25 mouse cellular contexts compared by ENCODE assay signal in genomic region chr14:75809931-75810330, GRCm38 (mm10). TPM values are rescaled to one million over a fixed set of nuclear protein-coding genes. Genes with fewer than 3 reads are reported as not detected.
A peak's percentile ranks its signal among the peaks of the same experiment; 100 is the strongest.
DNase-seq lines count a peak whose midpoint lies in the region; ATAC-seq and TF ChIP-seq lines count a peak whose summit lies in the region.
"Had no signal": no experiment of that assay in that cellular context is flagged by ENCODE, and none has a peak within 500 bp of the region (broad histone marks: within the 10 kb centered on the region; RNA-seq: fewer than 3 reads in every experiment).

No protein-coding gene starts in this region.

- ATAC-seq in kidney, embryonic 16.5 days (ENCODE audit: low FRiP score, low TSS enrichment) = no peak
- ATAC-seq in midbrain, embryonic 11.5 days (ENCODE audit: low FRiP score) = no peak
- ATAC-seq in midbrain, embryonic 13.5 days = no peak
- ATAC-seq: forebrain, embryonic 14.5 days; forebrain, postnatal 0 days; Patski had no signal

- H3K27ac ChIP-seq in gastrocnemius, adult 2 months = peak overlapping the region; percentile 46; the same call in 1 of the 2 replicates
- no peak overlapping the region for H3K27ac ChIP-seq in kidney, embryonic 16.5 days (ENCODE audit: low read length)
- H3K27ac ChIP-seq in midbrain, embryonic 11.5 days (ENCODE audit: low read depth, low read length) = no peak overlapping the region
- no peak overlapping the region for H3K27ac ChIP-seq in midbrain, embryonic 13.5 days
- H3K27ac ChIP-seq: embryonic facial prominence, embryonic 12.5 days; embryonic facial prominence, embryonic 15.5 days; heart, adult 2 months; heart, embryonic 10.5 days; heart, embryonic 13.5 days; hindbrain, embryonic 12.5 days; hindbrain, embryonic 15.5 days had no signal

- H3K27me3 ChIP-seq in kidney, embryonic 16.5 days (ENCODE audit: insufficient read depth, low read length) = no peaks in the 10 kb centered on the region
- no peaks in the 10 kb centered on the region for H3K27me3 ChIP-seq in midbrain, embryonic 11.5 days (ENCODE audit: control insufficient read depth, insufficient read depth, low read length)
- no peaks in the 10 kb centered on the region for H3K27me3 ChIP-seq in midbrain, embryonic 13.5 days
- H3K27me3 ChIP-seq: embryonic facial prominence, embryonic 12.5 days; embryonic facial prominence, embryonic 15.5 days; heart, embryonic 13.5 days; hindbrain, embryonic 12.5 days; hindbrain, embryonic 15.5 days; Patski had no signal

- H3K4me2 ChIP-seq in kidney, embryonic 16.5 days (replicated peaks; ENCODE audit: low read depth, low read length) = no peak overlapping the region
- H3K4me2 ChIP-seq in midbrain, embryonic 11.5 days = no peak overlapping the region
- H3K4me2 ChIP-seq in midbrain, embryonic 13.5 days (replicated peaks) = no peak overlapping the region
- H3K4me2 ChIP-seq: embryonic facial prominence, embryonic 12.5 days; embryonic facial prominence, embryonic 15.5 days; heart, embryonic 13.5 days; hindbrain, embryonic 12.5 days; hindbrain, embryonic 15.5 days had no signal

- no peaks in the 10 kb centered on the region for H3K36me3 ChIP-seq in kidney, embryonic 16.5 days (ENCODE audit: insufficient read depth, low read length)
- no peaks in the 10 kb centered on the region for H3K36me3 ChIP-seq in midbrain, embryonic 11.5 days (ENCODE audit: control insufficient read depth, insufficient read depth, low read length)
- no peaks in the 10 kb centered on the region for H3K36me3 ChIP-seq in midbrain, embryonic 13.5 days
- H3K36me3 ChIP-seq: embryonic facial prominence, embryonic 12.5 days; embryonic facial prominence, embryonic 15.5 days; G1E; heart, embryonic 10.5 days; heart, embryonic 13.5 days; hindbrain, embryonic 12.5 days; hindbrain, embryonic 15.5 days had no signal

- no peak for DNase-seq in gastrocnemius, adult 2 months
- no peak for DNase-seq in gastrocnemius, postnatal 10 days
- peak; percentile 61 for DNase-seq in kidney, adult 9 months
- peak; percentile 19 for DNase-seq in midbrain, embryonic 11.5 days (ENCODE audit: low spot score, missing footprints)
- DNase-seq: adrenal gland, adult 2 months; adrenal gland, postnatal 14 days; cerebellum, adult 11 months; cerebellum, adult 2 months; cerebellum, adult 9-11 months; cerebellum, postnatal 25 days; forebrain, postnatal 0 days; gastrocnemius, postnatal 36 days; heart, adult 2 months; heart, postnatal 14 days had no signal

- TF ChIP-seq CTCF in gastrocnemius, adult 2 months (IDR thresholded peaks at IDR 0.05) = no peak

- H3K9ac ChIP-seq in kidney, embryonic 16.5 days (replicated peaks; ENCODE audit: low read length) = no peak overlapping the region
- H3K9ac ChIP-seq in midbrain, embryonic 11.5 days (ENCODE audit: low read length) = no peak overlapping the region
- H3K9ac ChIP-seq in midbrain, embryonic 13.5 days (replicated peaks) = no peak overlapping the region
- H3K9ac ChIP-seq: embryonic facial prominence, embryonic 12.5 days; embryonic facial prominence, embryonic 15.5 days; forebrain, postnatal 0 days; heart, embryonic 13.5 days; hindbrain, embryonic 12.5 days; hindbrain, embryonic 15.5 days had no signal

- no peaks in the 10 kb centered on the region for H3K9me3 ChIP-seq in kidney, embryonic 16.5 days (ENCODE audit: low read length)
- no peaks in the 10 kb centered on the region for H3K9me3 ChIP-seq in midbrain, embryonic 11.5 days (ENCODE audit: control insufficient read depth, low read length)
- H3K9me3 ChIP-seq in midbrain, embryonic 13.5 days = no peaks in the 10 kb centered on the region
- H3K9me3 ChIP-seq: embryonic facial prominence, embryonic 12.5 days; embryonic facial prominence, embryonic 15.5 days; G1E; heart, embryonic 10.5 days; heart, embryonic 13.5 days; hindbrain, embryonic 12.5 days; hindbrain, embryonic 15.5 days had no signal

- WGBS in kidney, embryonic 16.5 days = 74% methylated on average over 6 of the region's 6 CpGs
- 86% methylated on average over 6 of the region's 6 CpGs for WGBS in midbrain, embryonic 11.5 days
- WGBS in midbrain, embryonic 13.5 days = 88% methylated on average over 6 of the region's 6 CpGs

- intact Hi-C loops in gastrocnemius, adult 2 months (cut with DNase I) = loop anchor here (1.0 kb wide), 1 partner anchor 18 kb away; no protein-coding TSS in a partner anchor

- H3K4me3 ChIP-seq in gastrocnemius, adult 2 months = no peak overlapping the region
- no peak overlapping the region for H3K4me3 ChIP-seq in kidney, embryonic 16.5 days (ENCODE audit: low read length)
- no peak overlapping the region for H3K4me3 ChIP-seq in midbrain, embryonic 11.5 days (ENCODE audit: low read depth, low read length)
- H3K4me3 ChIP-seq in midbrain, embryonic 13.5 days (replicated peaks) = no peak overlapping the region
- H3K4me3 ChIP-seq: embryonic facial prominence, embryonic 12.5 days; embryonic facial prominence, embryonic 15.5 days; heart, adult 2 months; heart, embryonic 10.5 days; heart, embryonic 13.5 days; hindbrain, embryonic 12.5 days; hindbrain, embryonic 15.5 days had no signal

- no peaks in the 10 kb centered on the region for H3K4me1 ChIP-seq in kidney, embryonic 16.5 days (ENCODE audit: insufficient read depth, low read length)
- no peaks in the 10 kb centered on the region for H3K4me1 ChIP-seq in midbrain, embryonic 11.5 days (ENCODE audit: control insufficient read depth, insufficient read depth, low read length)
- no peaks in the 10 kb centered on the region for H3K4me1 ChIP-seq in midbrain, embryonic 13.5 days (replicated peaks)
- H3K4me1 ChIP-seq: embryonic facial prominence, embryonic 12.5 days; embryonic facial prominence, embryonic 15.5 days; hindbrain, embryonic 12.5 days; hindbrain, embryonic 15.5 days had no signal

RNA-seq across cellular contexts. Expression of gene Slc25a30, which starts 23.1 kb away (rescaled TPM):
- 10 to 100 TPM in 1 of 2 experiments, 1 to 10 TPM in 1; 6.6 to 10.5 TPM for total RNA-seq in gastrocnemius, adult 2 months (2021)
- 1 to 10 TPM; 6.3 to 9.8 TPM for total RNA-seq in gastrocnemius, postnatal 10 days (2021)
- 13.0 and 13.1 TPM in 2 replicates for polyA plus RNA-seq in kidney, embryonic 16.5 days (2015; fragmentation: Nextera tagmentation; extraction: Ambion mirVana)
- 7.0 and 8.8 TPM in 2 replicates for polyA plus RNA-seq in midbrain, embryonic 11.5 days (2014; fragmentation: Nextera tagmentation; extraction: Ambion mirVana)
- 9.4 and 11.8 TPM in 2 replicates for polyA plus RNA-seq in midbrain, embryonic 13.5 days (2015; fragmentation: Nextera tagmentation; extraction: Ambion mirVana)

RNA-seq across cellular contexts. Expression of gene Tpt1, which starts 35.0 kb away (rescaled TPM):
- 1,000 to 10,000 TPM; 3,630 to 4,350 TPM for total RNA-seq in gastrocnemius, adult 2 months (2021)
- 1,000 to 10,000 TPM; 3,326 to 3,432 TPM for total RNA-seq in gastrocnemius, postnatal 10 days (2021)
- polyA plus RNA-seq in kidney, embryonic 16.5 days (2015; fragmentation: Nextera tagmentation; extraction: Ambion mirVana) = 868 and 911 TPM in 2 replicates
- polyA plus RNA-seq in midbrain, embryonic 11.5 days (2014; fragmentation: Nextera tagmentation; extraction: Ambion mirVana) = 1,099 and 1,119 TPM in 2 replicates
- 876 and 886 TPM in 2 replicates for polyA plus RNA-seq in midbrain, embryonic 13.5 days (2015; fragmentation: Nextera tagmentation; extraction: Ambion mirVana)

RNA-seq across cellular contexts. Expression of gene Cog3, which starts 55.6 kb away (rescaled TPM):
- total RNA-seq in gastrocnemius, adult 2 months (2021) = 1 to 10 TPM; 7.0 to 8.6 TPM
- 10 to 100 TPM; 10.6 to 12.6 TPM for total RNA-seq in gastrocnemius, postnatal 10 days (2021)
- polyA plus RNA-seq in kidney, embryonic 16.5 days (2015; fragmentation: Nextera tagmentation; extraction: Ambion mirVana) = 24.2 and 25.2 TPM in 2 replicates
- 23.3 and 27.5 TPM in 2 replicates for polyA plus RNA-seq in midbrain, embryonic 11.5 days (2014; fragmentation: Nextera tagmentation; extraction: Ambion mirVana)
- 20.5 and 21.4 TPM in 2 replicates for polyA plus RNA-seq in midbrain, embryonic 13.5 days (2015; fragmentation: Nextera tagmentation; extraction: Ambion mirVana)

Comparison
In these comparisons a context has a peak if more than half of its experiments do, and no peak if none do; other contexts are left out.
1. DNase-seq: peak in kidney, adult 9 months (single experiment) and midbrain, embryonic 11.5 days (single experiment); none in gastrocnemius, adult 2 months (single experiment) and gastrocnemius, postnatal 10 days (single experiment).